Mouse (Mus musculus): Measurements from ENCODE around the gene Acsl1.

GRCm38 (mm10) chr8:46488085-46488561, 17.3 kb downstream of the Acsl1 start:
- TF ChIP-seq CTCF (IDR thresholded peaks at IDR 0.05; ENCODE audit: low read depth, low read length): no peak
- no peak for TF ChIP-seq POLR2A (IDR thresholded peaks at IDR 0.05; ENCODE audit: borderline replicate concordance, low read depth, low read length)

All from bone marrow macrophage, adult 2 months (primary cell).